Mouse (Mus musculus) lung, embryonic 16.5 days (tissue): ENCODE results near the gene Sdcbp2. TPM values are rescaled to one million over a fixed set of nuclear protein-coding genes. Genes with fewer than 3 reads are reported as not detected.
A peak's percentile ranks its signal among the peaks of the same experiment; 100 is the strongest.

Source experiments
- ATAC-seq: fragments of 200-750 bp; cut with Nextera tagmentation; 2 replicates; pipeline ENCODE4 v1.8.0; 2017; ENCODE audit warnings: low read depth, mild to moderate bottlenecking, moderate library complexity
- H3K27ac ChIP-seq: fragments of 300-500 bp; sonication (generic); 2 replicates; pipeline ENCODE4 v1.5.1; 2014; ENCODE audit warnings: mild to moderate bottlenecking, control low read depth, low read length
- H3K27me3 ChIP-seq: fragments of 300-500 bp; sonication (generic); 2 replicates; pipeline ENCODE4 v1.6.1; 2014; ENCODE audit warnings: low read depth, low read length, mixed read lengths; ENCODE audit not compliant: control insufficient read depth, insufficient read depth
- H3K36me3 ChIP-seq: fragments of 300-500 bp; sonication (generic); 2 replicates; pipeline ENCODE4 v1.6.1; 2014; ENCODE audit warnings: low read length; ENCODE audit not compliant: control insufficient read depth, insufficient read depth
- H3K4me1 ChIP-seq: fragments of 300-500 bp; sonication (generic); replicated peaks from 2 replicates; pipeline ENCODE4 v1.6.1; 2014; ENCODE audit warnings: low read length, mixed read lengths; ENCODE audit not compliant: control insufficient read depth, insufficient read depth
- H3K4me2 ChIP-seq: fragments of 300-500 bp; sonication (generic); 2 replicates; pipeline ENCODE4 v1.6.1; 2014; ENCODE audit warnings: low read depth, low read length, control low read depth
- H3K4me3 ChIP-seq: fragments of 300-500 bp; sonication (generic); 2 replicates; pipeline ENCODE4 v1.5.1; 2014; ENCODE audit warnings: mild to moderate bottlenecking, low read length, control low read depth
- H3K9ac ChIP-seq: fragments of 300-500 bp; sonication (generic); 2 replicates; pipeline ENCODE4 v1.6.1; 2014; ENCODE audit warnings: low read length, control low read depth
- H3K9me3 ChIP-seq: fragments of 300-500 bp; sonication (generic); 2 replicates; pipeline ENCODE4 v1.6.1; 2016; ENCODE audit warnings: low read length; ENCODE audit not compliant: control insufficient read depth
- WGBS: fragments of 180-500 bp; shearing (Covaris S2); extraction: QIAGEN DNeasy Blood & Tissue Kit; methylation state at CpG from one replicate; pipeline ENCODE4 v1.1.7; 2014; 5-methylcytosine and 5-hydroxymethylcytosine counted together
- polyA plus RNA-seq: library from polyadenylated mRNA; unstranded; fragments of >200 nt; fragmentation: Nextera tagmentation; extraction: Ambion mirVana; gene quantifications from 2 replicates; pipeline ENCODE4 v1.2.1, GENCODE M21; 2015

Gene Sdcbp2
- polyA plus RNA-seq, 1 experiment from 2014 or later = 1.2 TPM

- Histone ChIP-seq H3K4me2 (peak overlapping the region; percentile 41), H3K9ac (no peak overlapping the region), H3K36me3 (no peaks in the 10 kb centered on the region), H3K27me3 (no peaks in the 10 kb centered on the region), H3K9me3 (peaks cover 2% of the 10 kb centered on the region; the same call in 1 of the 2 replicates), H3K27ac (peak overlapping the region; percentile 88), H3K4me1 (peaks cover 12% of the 10 kb centered on the region), H3K4me3 (no peak overlapping the region)
- ATAC-seq = peak; percentile 83
- WGBS = 15% methylated on average over 5 of the region's 5 CpGs
Measured at GRCm38 (mm10) chr2:151536618-151536974, 35.8 kb upstream of the Sdcbp2 start.

GRCm38 (mm10) chr2:151538646-151539045 lies 33.8 kb upstream of the Sdcbp2 start:
- no peak overlapping the region for H3K27ac ChIP-seq
- H3K9ac ChIP-seq = no peak overlapping the region
- no peak for ATAC-seq
- no peak overlapping the region for H3K4me3 ChIP-seq
- peaks cover 2% of the 10 kb centered on the region; the same call in 1 of the 2 replicates for H3K9me3 ChIP-seq
- no peaks in the 10 kb centered on the region for H3K27me3 ChIP-seq
- peaks cover 17% of the 10 kb centered on the region for H3K4me1 ChIP-seq
- no peaks in the 10 kb centered on the region for H3K36me3 ChIP-seq
- H3K4me2 ChIP-seq = no peak overlapping the region
- WGBS = 46% methylated on average over 4 of the region's 4 CpGs

- peak within 1 kb of the TSS; percentile 61 for H3K4me2 ChIP-seq
- WGBS = under 1% methylated on average over 81 of the region's 93 CpGs
Measured at GRCm38 (mm10) chr2:151542323-151543062, 29.9 kb upstream of the Sdcbp2 start, which contains the start of gene Fkbp1a. TSS of gene Fkbp1a (plus strand) at chr2:151542483.

GRCm38 (mm10) chr2:151543063-151543895 lies 29.1 kb upstream of the Sdcbp2 start:
- Histone ChIP-seq H3K9me3 (no peaks in the 10 kb centered on the region), H3K4me3 (peak overlapping the region; percentile 97), H3K4me1 (peaks cover 29% of the 10 kb centered on the region), H3K4me2 (peak overlapping the region; percentile 61), H3K27ac (peak overlapping the region; percentile 97), H3K36me3 (peaks cover 11% of the 10 kb centered on the region), H3K9ac (peak overlapping the region; percentile 97), H3K27me3 (no peaks in the 10 kb centered on the region)
- peak; percentile 48 for ATAC-seq
- WGBS = under 1% methylated on average over 21 of the region's 21 CpGs

More at GRCm38 (mm10) chr2:151542323-151543062, 29.9 kb upstream of the Sdcbp2 start, which contains the start of gene Fkbp1a:
- H3K36me3 ChIP-seq = peaks cover 11% of the 10 kb centered on the region
- H3K9me3 ChIP-seq = no peaks in the 10 kb centered on the region
- peaks cover 29% of the 10 kb centered on the region for H3K4me1 ChIP-seq
- ATAC-seq = peak; percentile 98
- H3K9ac ChIP-seq = peak within 1 kb of the TSS; percentile 97
- peak within 1 kb of the TSS; percentile 97 for H3K4me3 ChIP-seq
- H3K27me3 ChIP-seq = no peaks in the 10 kb centered on the region
- peak within 1 kb of the TSS; percentile 97 for H3K27ac ChIP-seq

- Histone ChIP-seq H3K9me3 (no peaks in the 10 kb centered on the region), H3K4me1 (peaks cover 29% of the 10 kb centered on the region), H3K36me3 (peaks cover 12% of the 10 kb centered on the region), H3K4me2 (peak overlapping the region; percentile 61), H3K9ac (peak overlapping the region; percentile 47), H3K27me3 (no peaks in the 10 kb centered on the region), H3K4me3 (peak overlapping the region; percentile 97), H3K27ac (no peak overlapping the region)
- 53% methylated on average over 6 of the region's 6 CpGs for WGBS
- no peak for ATAC-seq
Measured at GRCm38 (mm10) chr2:151544673-151545072, 27.7 kb upstream of the Sdcbp2 start.

- H3K9ac ChIP-seq = no peak overlapping the region
- H3K9me3 ChIP-seq = no peaks in the 10 kb centered on the region
- H3K4me3 ChIP-seq = no peak overlapping the region
- no peak for ATAC-seq
- H3K4me2 ChIP-seq = no peak overlapping the region
- peaks cover 23% of the 10 kb centered on the region for H3K36me3 ChIP-seq
- no peak overlapping the region for H3K27ac ChIP-seq
- 85% methylated on average over 4 of the region's 4 CpGs for WGBS
- no peaks in the 10 kb centered on the region for H3K27me3 ChIP-seq
- H3K4me1 ChIP-seq = peaks cover 25% of the 10 kb centered on the region
Measured at GRCm38 (mm10) chr2:151546571-151546970, 25.9 kb upstream of the Sdcbp2 start.

GRCm38 (mm10) chr2:151549615-151550121 lies 22.8 kb upstream of the Sdcbp2 start:
- peaks cover 35% of the 10 kb centered on the region for H3K36me3 ChIP-seq
- H3K27ac ChIP-seq = no peak overlapping the region
- WGBS = 79% methylated on average over 3 of the region's 3 CpGs
- no peak overlapping the region for H3K4me2 ChIP-seq
- no peaks in the 10 kb centered on the region for H3K9me3 ChIP-seq
- no peak overlapping the region for H3K9ac ChIP-seq
- ATAC-seq = no peak
- peaks cover 10% of the 10 kb centered on the region for H3K4me1 ChIP-seq
- no peak overlapping the region for H3K4me3 ChIP-seq
- H3K27me3 ChIP-seq = no peaks in the 10 kb centered on the region

GRCm38 (mm10) chr2:151562930-151563921 lies 9.2 kb upstream of the Sdcbp2 start:
- 80% methylated on average over 7 of the region's 7 CpGs for WGBS
- no peak for ATAC-seq
- Histone ChIP-seq H3K9me3 (no peaks in the 10 kb centered on the region), H3K4me2 (no peak overlapping the region), H3K36me3 (peaks cover 34% of the 10 kb centered on the region), H3K4me1 (no peaks in the 10 kb centered on the region), H3K27ac (no peak overlapping the region), H3K4me3 (no peak overlapping the region), H3K27me3 (no peaks in the 10 kb centered on the region), H3K9ac (no peak overlapping the region)
